Mouse (Mus musculus) inflammation-experienced regulatory T-cells, adult 16 weeks (primary cell): Measurements from ENCODE around the gene H2-Aa. TPM values are rescaled to one million over a fixed set of nuclear protein-coding genes. Genes with fewer than 3 reads are reported as not detected.

Source experiments
- polyA plus RNA-seq: library from polyadenylated mRNA; unstranded; fragments of 100-300 nt; shearing (Covaris generic); gene quantifications from one replicate; pipeline ENCODE4 v1.2.1, GENCODE M21; 2017

H2-Aa gene
- polyA plus RNA-seq, result 34.5 TPM

GRCm38 (mm10) chr17:34287648-34288047 lies at the start of gene H2-Aa:
H2-Aa (minus strand) TSS chr17:34287823.

GRCm38 (mm10) chr17:34325436-34325835 lies 37.8 kb upstream of the H2-Aa start, which contains the start of gene H2-Eb2:
H2-Eb2 (plus strand) TSS chr17:34325665.

GRCm38 (mm10) chr17:34305380-34306030 lies 17.9 kb upstream of the H2-Aa start, which contains the start of gene H2-Eb1:
H2-Eb1 (plus strand) TSS chr17:34305867.

GRCm38 (mm10) chr17:34257594-34258375 lies 29.8 kb downstream of the H2-Aa start, which contains the start of gene H2-Ab1:
H2-Ab1 (plus strand) TSS chr17:34257689.

GRCm38 (mm10) chr17:34238706-34239105 lies 48.9 kb downstream of the H2-Aa start, which contains the start of gene H2-Ob:
H2-Ob (plus strand) TSS chr17:34238903.

Other genes starting within 250 kb of the H2-Aa start
- gene Col11a2, start 248.4 kb downstream of the H2-Aa start, polyA plus RNA-seq, result 3.0 TPM
- gene H2-Oa, start 195.5 kb downstream of the H2-Aa start, polyA plus RNA-seq, result 41.7 TPM
- 118 TPM for gene H2-DMa, start 168.3 kb downstream of the H2-Aa start, polyA plus RNA-seq
- gene Brd2, start 165.2 kb downstream of the H2-Aa start, polyA plus RNA-seq, result 172 TPM
- 8.5 TPM for gene H2-DMb2, start 144.5 kb downstream of the H2-Aa start, polyA plus RNA-seq
- gene H2-DMb1, start 134.8 kb downstream of the H2-Aa start, polyA plus RNA-seq, result 7.1 TPM
- 543 TPM for gene Tap1, start 100.3 kb downstream of the H2-Aa start, polyA plus RNA-seq
- gene Psmb9, start 100.1 kb downstream of the H2-Aa start, polyA plus RNA-seq, result 552 TPM
- 1,460 TPM for gene Psmb8, start 90.1 kb downstream of the H2-Aa start, polyA plus RNA-seq
- 505 TPM for gene Tap2, start 84.3 kb downstream of the H2-Aa start, polyA plus RNA-seq
- gene H2-Ob, start 48.9 kb downstream of the H2-Aa start, polyA plus RNA-seq, result 106 TPM
- gene H2-Ab1, start 30.1 kb downstream of the H2-Aa start, polyA plus RNA-seq, result 50.9 TPM
- gene H2-Eb1, start 18.0 kb upstream of the H2-Aa start, polyA plus RNA-seq, result 26.1 TPM
- 0.26 TPM for gene H2-Eb2, start 37.8 kb upstream of the H2-Aa start, polyA plus RNA-seq
- 0.45 TPM for gene Btnl2, start 67.0 kb upstream of the H2-Aa start, polyA plus RNA-seq
- gene Btnl1, start 89.3 kb upstream of the H2-Aa start, polyA plus RNA-seq, result not detected
- gene BC051142, start 111.0 kb upstream of the H2-Aa start, polyA plus RNA-seq, result 0.74 TPM
- gene Btnl4, start 189.5 kb upstream of the H2-Aa start, polyA plus RNA-seq, result 0.40 TPM
- 0.34 TPM for gene Btnl6, start 229.5 kb upstream of the H2-Aa start, polyA plus RNA-seq